Mouse (Mus musculus) ES-Bruce4 (cell line): ENCODE measurements at regions not wholly inside any gene's neighbourhood (a gene's known extent, or its start where the extent isn't known, plus 50 kb on each side); places are given as distances from the start of the nearest gene placed in this dataset.
A peak's percentile ranks its signal among the peaks of the same experiment; 100 is the strongest.

Experiments
- H3K27ac ChIP-seq: 2 replicates; pipeline ENCODE4 v1.5.1; 2012; ENCODE audit warnings: low read length, inconsistent platforms; ENCODE audit not compliant: insufficient read depth
- H3K27me3 ChIP-seq: 2 replicates; pipeline ENCODE4 v1.6.1; 2012; ENCODE audit warnings: mild to moderate bottlenecking, low read length, inconsistent platforms; ENCODE audit not compliant: control insufficient read depth, poor library complexity, insufficient read depth, severe bottlenecking
- H3K36me3 ChIP-seq: 2 replicates; pipeline ENCODE4 v1.6.1; 2012; ENCODE audit warnings: inconsistent platforms, mild to moderate bottlenecking, low read length, moderate library complexity; ENCODE audit not compliant: control insufficient read depth, poor library complexity, insufficient read depth, severe bottlenecking
- H3K4me1 ChIP-seq: one replicate; pipeline ENCODE4 v1.8.1; 2011; ENCODE audit warnings: low read length; ENCODE audit not compliant: control insufficient read depth, insufficient read depth
- H3K4me3 ChIP-seq: 2 replicates; pipeline ENCODE4 v1.5.1; 2011; ENCODE audit warnings: low read depth, mild to moderate bottlenecking, low read length
- H3K9ac ChIP-seq: 2 replicates; pipeline ENCODE4 v1.6.1; 2012; ENCODE audit warnings: low read depth, mild to moderate bottlenecking, inconsistent platforms; ENCODE audit not compliant: poor library complexity, severe bottlenecking
- H3K9me3 ChIP-seq: replicated peaks from 2 replicates; pipeline ENCODE4 v1.6.1; 2012; ENCODE audit warnings: mild to moderate bottlenecking, low read length, inconsistent platforms; ENCODE audit not compliant: control insufficient read depth, poor library complexity, insufficient read depth, severe bottlenecking
- CTCF ChIP-seq: IDR thresholded peaks from one replicate; pipeline ENCODE4 v1.8.1; 2011; ENCODE audit warnings: low read depth, low read length
- EP300 ChIP-seq: IDR thresholded peaks from 2 replicates; pipeline ENCODE4 v1.6.1; 2011; ENCODE audit warnings: low read depth, low read length; ENCODE audit not compliant: insufficient read depth
- POLR2A ChIP-seq: IDR thresholded peaks from one replicate; pipeline ENCODE4 v1.8.1; 2011; ENCODE audit warnings: low read length; ENCODE audit not compliant: insufficient read depth

- H3K9me3 ChIP-seq = no peaks in the 10 kb centered on the region
- no peaks in the 10 kb centered on the region for H3K36me3 ChIP-seq
- H3K4me1 ChIP-seq = no peaks in the 10 kb centered on the region
- no peaks in the 10 kb centered on the region; the same call in 1 of the 2 replicates for H3K27me3 ChIP-seq
- no peak overlapping the region for H3K9ac ChIP-seq
- H3K4me3 ChIP-seq = no peak overlapping the region
- no peak overlapping the region for H3K27ac ChIP-seq
- TF ChIP-seq EP300 (no peak), POLR2A (no peak)
These were observed 130.0 kb upstream of the Tox3 start for GRCm38 (mm10) chr8:90478149-90478548.

- Histone ChIP-seq H3K36me3 (no peaks in the 10 kb centered on the region), H3K9me3 (no peaks in the 10 kb centered on the region), H3K4me1 (no peaks in the 10 kb centered on the region), H3K9ac (no peak overlapping the region), H3K4me3 (no peak overlapping the region), H3K27me3 (no peaks in the 10 kb centered on the region; the same call in 1 of the 2 replicates), H3K27ac (no peak overlapping the region)
- TF ChIP-seq EP300 = no peak
- TF ChIP-seq CTCF = no peak
- TF ChIP-seq POLR2A = no peak
These were observed 125.9 kb upstream of the Tox3 start for GRCm38 (mm10) chr8:90474066-90474465.

- Histone ChIP-seq H3K27ac (no peak overlapping the region), H3K9me3 (no peaks in the 10 kb centered on the region), H3K9ac (no peak overlapping the region), H3K36me3 (no peaks in the 10 kb centered on the region), H3K27me3 (no peaks in the 10 kb centered on the region; the same call in 1 of the 2 replicates), H3K4me1 (no peaks in the 10 kb centered on the region), H3K4me3 (no peak overlapping the region)
- TF ChIP-seq EP300 (no peak), POLR2A (no peak), CTCF (no peak)
These were observed 122.7 kb upstream of the Tox3 start for GRCm38 (mm10) chr8:90470826-90471225.

- TF ChIP-seq CTCF (peak; percentile 21), EP300 (no peak), POLR2A (no peak)
- H3K4me3 ChIP-seq = no peak overlapping the region
- no peaks in the 10 kb centered on the region for H3K36me3 ChIP-seq
- H3K9me3 ChIP-seq = no peaks in the 10 kb centered on the region
- no peak overlapping the region for H3K27ac ChIP-seq
- H3K9ac ChIP-seq = no peak overlapping the region
- H3K27me3 ChIP-seq = no peaks in the 10 kb centered on the region; the same call in 1 of the 2 replicates
- H3K4me1 ChIP-seq = no peaks in the 10 kb centered on the region
These were observed 115.6 kb upstream of the Tox3 start for GRCm38 (mm10) chr8:90463708-90464107.

- Histone ChIP-seq H3K36me3 (no peaks in the 10 kb centered on the region), H3K27ac (no peak overlapping the region), H3K9ac (no peak overlapping the region), H3K27me3 (no peaks in the 10 kb centered on the region), H3K4me3 (no peak overlapping the region), H3K4me1 (no peaks in the 10 kb centered on the region), H3K9me3 (no peaks in the 10 kb centered on the region)
- no peak for TF ChIP-seq CTCF
- no peak for TF ChIP-seq POLR2A
- TF ChIP-seq EP300 = no peak
These were observed 107.2 kb upstream of the Tox3 start for GRCm38 (mm10) chr8:90455321-90455720.

GRCm38 (mm10) chr8:90454130-90454529 is 106.0 kb upstream of the Tox3 start:
- Histone ChIP-seq H3K4me1 (no peaks in the 10 kb centered on the region), H3K4me3 (no peak overlapping the region), H3K9me3 (no peaks in the 10 kb centered on the region), H3K27ac (no peak overlapping the region), H3K36me3 (no peaks in the 10 kb centered on the region), H3K9ac (no peak overlapping the region), H3K27me3 (no peaks in the 10 kb centered on the region)
- no peak for TF ChIP-seq POLR2A
